Mouse (Mus musculus): Measurements from ENCODE around the gene Myo15. TPM values are rescaled to one million over a fixed set of nuclear protein-coding genes. Genes with fewer than 3 reads are reported as not detected.
"Not testable (repeated sequence)": the region's sequence is repeated elsewhere in the genome, so short reads cannot be mapped to it uniquely, and the experiment has no call there.

The Myo15 gene
- polyA plus RNA-seq (2015; fragmentation: Nextera tagmentation; extraction: Ambion mirVana): 0.04 TPM in 1 of 2 replicates, not detected in the other

GRCm38 (mm10) chr11:60469039-60469438, at the start of gene Myo15:
TSS of gene Myo15 (plus strand) at chr11:60469339.
- H3K27ac ChIP-seq: no peak within 1 kb of the TSS

GRCm38 (mm10) chr11:60422046-60422668, 47.0 kb upstream of the Myo15 start:
- Histone ChIP-seq H3K9ac (no peak overlapping the region), H3K4me2 (no peak overlapping the region), H3K27ac (no peak overlapping the region), H3K4me1 (replicated peaks) (peaks cover 11% of the 10 kb centered on the region), H3K4me3 (no peak overlapping the region), H3K36me3 (no peaks in the 10 kb centered on the region; the same call in 1 of the 2 replicates), H3K9me3 (replicated peaks) (no peaks in the 10 kb centered on the region), H3K27me3 (no peaks in the 10 kb centered on the region)
- ATAC-seq (replicated peaks; ENCODE audit: insufficient number of reproducible peaks, insufficient read depth, low FRiP score, low read depth): no peak
- WGBS: 65% methylated on average over 6 of the region's 6 CpGs

More at GRCm38 (mm10) chr11:60469039-60469438, at the start of gene Myo15:
- H3K4me2 ChIP-seq: no peak within 1 kb of the TSS
- no peak for ATAC-seq (replicated peaks; ENCODE audit: insufficient number of reproducible peaks, insufficient read depth, low FRiP score, low read depth)
- peaks cover 51% of the 10 kb centered on the region for H3K36me3 ChIP-seq
- H3K9ac ChIP-seq: no peak within 1 kb of the TSS
- H3K4me3 ChIP-seq: no peak within 1 kb of the TSS
- 90% methylated on average over 3 of the region's 3 CpGs for WGBS
- H3K9me3 ChIP-seq (replicated peaks): no peaks in the 10 kb centered on the region
- 0 out of 2 replicates have a peak, but pooled peaks cover 2% of the 10 kb centered on the region for H3K4me1 ChIP-seq (replicated peaks)
- no peaks in the 10 kb centered on the region for H3K27me3 ChIP-seq

GRCm38 (mm10) chr11:60423006-60423405, 46.1 kb upstream of the Myo15 start:
- Histone ChIP-seq H3K4me1 (replicated peaks) (peaks cover 11% of the 10 kb centered on the region), H3K9ac (no peak overlapping the region), H3K9me3 (replicated peaks) (no peaks in the 10 kb centered on the region), H3K36me3 (peaks cover 6% of the 10 kb centered on the region; the same call in 1 of the 2 replicates), H3K4me2 (no peak overlapping the region), H3K27ac (no peak overlapping the region), H3K4me3 (no peak overlapping the region), H3K27me3 (no peaks in the 10 kb centered on the region)
- ATAC-seq (replicated peaks; ENCODE audit: insufficient number of reproducible peaks, insufficient read depth, low FRiP score, low read depth): no peak
- 95% methylated on average over 1 of the region's 1 CpGs for WGBS

GRCm38 (mm10) chr11:60426417-60426816, 42.7 kb upstream of the Myo15 start:
- Histone ChIP-seq H3K9ac (no peak overlapping the region), H3K4me3 (no peak overlapping the region), H3K9me3 (replicated peaks) (no peaks in the 10 kb centered on the region), H3K4me2 (no peak overlapping the region), H3K27ac (no peak overlapping the region), H3K36me3 (peaks cover 13% of the 10 kb centered on the region), H3K4me1 (replicated peaks) (no peaks in the 10 kb centered on the region), H3K27me3 (no peaks in the 10 kb centered on the region)
- ATAC-seq (replicated peaks; ENCODE audit: insufficient number of reproducible peaks, insufficient read depth, low FRiP score, low read depth): no peak
- WGBS: 79% methylated on average over 1 of the region's 1 CpGs

- Histone ChIP-seq H3K4me2 (no peak overlapping the region), H3K27me3 (no peaks in the 10 kb centered on the region), H3K4me3 (no peak overlapping the region), H3K9ac (no peak overlapping the region), H3K9me3 (replicated peaks) (no peaks in the 10 kb centered on the region), H3K27ac (no peak overlapping the region), H3K36me3 (peaks cover 25% of the 10 kb centered on the region), H3K4me1 (replicated peaks) (no peaks in the 10 kb centered on the region)
- no peak for ATAC-seq (replicated peaks; ENCODE audit: insufficient number of reproducible peaks, insufficient read depth, low FRiP score, low read depth)
- 84% methylated on average over 3 of the region's 3 CpGs for WGBS
Measured at GRCm38 (mm10) chr11:60427628-60428027, 41.5 kb upstream of the Myo15 start.

GRCm38 (mm10) chr11:60433501-60433900, 35.6 kb upstream of the Myo15 start:
- Histone ChIP-seq H3K9me3 (replicated peaks) (no peaks in the 10 kb centered on the region), H3K4me3 (no peak overlapping the region), H3K4me2 (no peak overlapping the region), H3K27me3 (no peaks in the 10 kb centered on the region), H3K4me1 (replicated peaks) (no peaks in the 10 kb centered on the region), H3K9ac (no peak overlapping the region), H3K36me3 (peaks cover 61% of the 10 kb centered on the region), H3K27ac (no peak overlapping the region)
- ATAC-seq (replicated peaks; ENCODE audit: insufficient number of reproducible peaks, insufficient read depth, low FRiP score, low read depth): no peak

GRCm38 (mm10) chr11:60435133-60435532, 34.0 kb upstream of the Myo15 start:
- H3K4me3 ChIP-seq: no peak overlapping the region
- no peak overlapping the region for H3K4me2 ChIP-seq
- no peaks in the 10 kb centered on the region for H3K9me3 ChIP-seq (replicated peaks)
- peaks cover 64% of the 10 kb centered on the region for H3K36me3 ChIP-seq
- H3K27ac ChIP-seq: no peak overlapping the region
- no peaks in the 10 kb centered on the region for H3K4me1 ChIP-seq (replicated peaks)
- H3K9ac ChIP-seq: no peak overlapping the region
- WGBS: 81% methylated on average over 1 of the region's 1 CpGs
- ATAC-seq (replicated peaks; ENCODE audit: insufficient number of reproducible peaks, insufficient read depth, low FRiP score, low read depth): no peak
- H3K27me3 ChIP-seq: no peaks in the 10 kb centered on the region

- Histone ChIP-seq H3K4me2 (no peak overlapping the region), H3K9me3 (replicated peaks) (no peaks in the 10 kb centered on the region), H3K4me3 (no peak overlapping the region), H3K27ac (no peak overlapping the region), H3K4me1 (replicated peaks) (no peaks in the 10 kb centered on the region), H3K9ac (no peak overlapping the region), H3K36me3 (peaks cover 64% of the 10 kb centered on the region), H3K27me3 (no peaks in the 10 kb centered on the region)
- 84% methylated on average over 3 of the region's 3 CpGs for WGBS
- no peak for ATAC-seq (replicated peaks; ENCODE audit: insufficient number of reproducible peaks, insufficient read depth, low FRiP score, low read depth)
Measured at GRCm38 (mm10) chr11:60436618-60437017, 32.5 kb upstream of the Myo15 start.

GRCm38 (mm10) chr11:60439621-60440020, 29.5 kb upstream of the Myo15 start:
- H3K27me3 ChIP-seq; H3K27ac ChIP-seq; H3K4me3 ChIP-seq; H3K9ac ChIP-seq; ATAC-seq (replicated peaks; ENCODE audit: insufficient number of reproducible peaks, insufficient read depth, low FRiP score, low read depth); H3K4me1 ChIP-seq (replicated peaks); H3K4me2 ChIP-seq; H3K9me3 ChIP-seq (replicated peaks): not testable (repeated sequence)
- peaks cover 59% of the 10 kb centered on the region for H3K36me3 ChIP-seq
- WGBS: 28% methylated on average over 1 of the region's 1 CpGs

GRCm38 (mm10) chr11:60440176-60440575, 29.0 kb upstream of the Myo15 start:
- whole genome bisulfite sequencing: 50% methylated on average over 7 of the region's 7 CpGs
- H3K9me3 ChIP-seq (replicated peaks): no peaks in the 10 kb centered on the region
- ATAC-seq (replicated peaks; ENCODE audit: insufficient number of reproducible peaks, insufficient read depth, low FRiP score, low read depth): no peak
- no peak overlapping the region for H3K4me2 ChIP-seq
- no peaks in the 10 kb centered on the region for H3K4me1 ChIP-seq (replicated peaks)
- peaks cover 53% of the 10 kb centered on the region for H3K36me3 ChIP-seq
- no peak overlapping the region for H3K27ac ChIP-seq
- no peak overlapping the region for H3K9ac ChIP-seq
- H3K27me3 ChIP-seq: no peaks in the 10 kb centered on the region
- H3K4me3 ChIP-seq: no peak overlapping the region

GRCm38 (mm10) chr11:60442896-60443295, 26.2 kb upstream of the Myo15 start:
- H3K4me3 ChIP-seq: no peak overlapping the region
- H3K9me3 ChIP-seq (replicated peaks): no peaks in the 10 kb centered on the region
- H3K9ac ChIP-seq: no peak overlapping the region
- H3K4me1 ChIP-seq (replicated peaks): no peaks in the 10 kb centered on the region
- peaks cover 31% of the 10 kb centered on the region for H3K36me3 ChIP-seq
- no peak for ATAC-seq (replicated peaks; ENCODE audit: insufficient number of reproducible peaks, insufficient read depth, low FRiP score, low read depth)
- WGBS: 83% methylated on average over 6 of the region's 6 CpGs
- H3K27me3 ChIP-seq: no peaks in the 10 kb centered on the region
- no peak overlapping the region for H3K4me2 ChIP-seq
- H3K27ac ChIP-seq: no peak overlapping the region

GRCm38 (mm10) chr11:60444007-60444406, 25.1 kb upstream of the Myo15 start:
- Histone ChIP-seq H3K9me3 (replicated peaks) (no peaks in the 10 kb centered on the region), H3K4me2 (no peak overlapping the region), H3K4me3 (no peak overlapping the region), H3K27ac (no peak overlapping the region), H3K36me3 (peaks cover 27% of the 10 kb centered on the region), H3K9ac (no peak overlapping the region), H3K4me1 (replicated peaks) (no peaks in the 10 kb centered on the region), H3K27me3 (no peaks in the 10 kb centered on the region)
- 80% methylated on average over 4 of the region's 4 CpGs for WGBS
- ATAC-seq (replicated peaks; ENCODE audit: insufficient number of reproducible peaks, insufficient read depth, low FRiP score, low read depth): no peak

Data from heart, embryonic 15.5 days (tissue).